Mouse (Mus musculus): ENCODE data around the gene 6030408B16Rik. TPM values are rescaled to one million over a fixed set of nuclear protein-coding genes. Genes with fewer than 3 reads are reported as not detected.

6030408B16Rik gene
- total RNA-seq, 1 experiment, result 0.22 TPM

- no peak for TF ChIP-seq MAFK (IDR thresholded peaks at IDR 0.05; ENCODE audit: insufficient read depth, low read depth, low read length)
- TF ChIP-seq ZC3H11A (IDR thresholded peaks at IDR 0.05; ENCODE audit: borderline replicate concordance, low read depth, low read length), result no peak
- TF ChIP-seq HCFC1 (IDR thresholded peaks at IDR 0.05; ENCODE audit: borderline replicate concordance, insufficient read depth, low read length), result no peak
- TF ChIP-seq ZNF384 (IDR thresholded peaks at IDR 0.05; ENCODE audit: low read depth, low read length), result no peak
- no peak for TF ChIP-seq CHD2 (IDR thresholded peaks at IDR 0.05; ENCODE audit: low read depth, low read length)
- H3K9me3 ChIP-seq (ENCODE audit: control insufficient read depth, insufficient read depth, low read depth, low read length), result no peaks in the 10 kb centered on the region
- H3K4me3 ChIP-seq (ENCODE audit: insufficient read depth in 1 of 2, low read depth in 1 of 2, low read length in 2 of 2, poor library complexity in 1 of 2, severe bottlenecking in 1 of 2), result no peak overlapping the region
- H3K27ac ChIP-seq (ENCODE audit: insufficient read depth, low read depth, low read length, poor library complexity, severe bottlenecking), result no peak overlapping the region
- H3K9ac ChIP-seq (ENCODE audit: insufficient read depth, low read depth, low read length, poor library complexity, severe bottlenecking), result no peak overlapping the region
- in situ Hi-C loops (cut with MboI; ENCODE audit: low sequenced_read_pairs in 2 of 2, unreplicated experiment in 2 of 2), result no loop called here
- no peak for DNase-seq (ENCODE audit: low read depth, low spot score)
- no peaks in the 10 kb centered on the region for H3K36me3 ChIP-seq (ENCODE audit: control insufficient read depth, insufficient read depth, low read length, poor library complexity, severe bottlenecking)
- peaks cover 0 to 4% of the 10 kb centered on the region in 2 experiments; a peak in 1 of 4 replicates for H3K4me1 ChIP-seq (ENCODE audit: control insufficient read depth in 2 of 2, insufficient read depth in 2 of 2, low read length in 2 of 2, poor library complexity in 1 of 2)
Observed at GRCm38 (mm10) chr15:101248029-101248710, 44.8 kb upstream of the 6030408B16Rik start.

- Histone ChIP-seq H3K9ac (ENCODE audit: insufficient read depth, low read depth, low read length, poor library complexity, severe bottlenecking) (no peak overlapping the region), H3K4me3 (ENCODE audit: insufficient read depth in 1 of 2, low read depth in 1 of 2, low read length in 2 of 2, poor library complexity in 1 of 2, severe bottlenecking in 1 of 2) (no peak overlapping the region), H3K4me1 (ENCODE audit: control insufficient read depth in 2 of 2, insufficient read depth in 2 of 2, low read length in 2 of 2, poor library complexity in 1 of 2) (peaks cover 0 to 10% of the 10 kb centered on the region in 2 experiments; a peak in 1 of 4 replicates), H3K27ac (ENCODE audit: insufficient read depth, low read depth, low read length, poor library complexity, severe bottlenecking) (no peak overlapping the region), H3K36me3 (ENCODE audit: control insufficient read depth, insufficient read depth, low read length, poor library complexity, severe bottlenecking) (no peaks in the 10 kb centered on the region), H3K9me3 (ENCODE audit: control insufficient read depth, insufficient read depth, low read depth, low read length) (no peaks in the 10 kb centered on the region)
- DNase-seq (ENCODE audit: low read depth, low spot score), result no peak
- in situ Hi-C loops (cut with MboI; ENCODE audit: low sequenced_read_pairs in 2 of 2, unreplicated experiment in 2 of 2), result no loop called here
- TF ChIP-seq ZC3H11A (IDR thresholded peaks at IDR 0.05; ENCODE audit: borderline replicate concordance, low read depth, low read length) (no peak), CHD2 (IDR thresholded peaks at IDR 0.05; ENCODE audit: low read depth, low read length) (no peak)
Observed at GRCm38 (mm10) chr15:101250220-101250800, 42.7 kb upstream of the 6030408B16Rik start.

- peaks cover 0 to 20% of the 10 kb centered on the region in 2 experiments for H3K4me1 ChIP-seq (ENCODE audit: control insufficient read depth in 2 of 2, insufficient read depth in 2 of 2, low read length in 2 of 2, poor library complexity in 1 of 2)
- no peaks in the 10 kb centered on the region for H3K9me3 ChIP-seq (ENCODE audit: control insufficient read depth, insufficient read depth, low read depth, low read length)
- no peak overlapping the region for H3K27ac ChIP-seq (ENCODE audit: insufficient read depth, low read depth, low read length, poor library complexity, severe bottlenecking)
- in situ Hi-C loops (cut with MboI; ENCODE audit: low sequenced_read_pairs in 2 of 2, unreplicated experiment in 2 of 2), result no loop called here
- H3K9ac ChIP-seq (ENCODE audit: insufficient read depth, low read depth, low read length, poor library complexity, severe bottlenecking), result no peak overlapping the region
- H3K36me3 ChIP-seq (ENCODE audit: control insufficient read depth, insufficient read depth, low read length, poor library complexity, severe bottlenecking), result no peaks in the 10 kb centered on the region
- H3K4me3 ChIP-seq (ENCODE audit: insufficient read depth in 1 of 2, low read depth in 1 of 2, low read length in 2 of 2, poor library complexity in 1 of 2, severe bottlenecking in 1 of 2), result no peak overlapping the region
- TF ChIP-seq MAFK (IDR thresholded peaks at IDR 0.05; ENCODE audit: insufficient read depth, low read depth, low read length) (no peak), HCFC1 (IDR thresholded peaks at IDR 0.05; ENCODE audit: borderline replicate concordance, insufficient read depth, low read length) (no peak), CHD2 (IDR thresholded peaks at IDR 0.05; ENCODE audit: low read depth, low read length) (no peak), ZC3H11A (IDR thresholded peaks at IDR 0.05; ENCODE audit: borderline replicate concordance, low read depth, low read length) (no peak), ZNF384 (IDR thresholded peaks at IDR 0.05; ENCODE audit: low read depth, low read length) (no peak)
- no peak for DNase-seq (ENCODE audit: low read depth, low spot score)
Observed at GRCm38 (mm10) chr15:101251930-101252329, 41.1 kb upstream of the 6030408B16Rik start.

GRCm38 (mm10) chr15:101252614-101253013 lies 40.4 kb upstream of the 6030408B16Rik start:
- Histone ChIP-seq H3K4me1 (ENCODE audit: control insufficient read depth in 2 of 2, insufficient read depth in 2 of 2, low read length in 2 of 2, poor library complexity in 1 of 2) (peaks cover 0 to 22% of the 10 kb centered on the region in 2 experiments), H3K4me3 (ENCODE audit: insufficient read depth in 1 of 2, low read depth in 1 of 2, low read length in 2 of 2, poor library complexity in 1 of 2, severe bottlenecking in 1 of 2) (no peak overlapping the region), H3K9me3 (ENCODE audit: control insufficient read depth, insufficient read depth, low read depth, low read length) (no peaks in the 10 kb centered on the region), H3K9ac (ENCODE audit: insufficient read depth, low read depth, low read length, poor library complexity, severe bottlenecking) (no peak overlapping the region), H3K27ac (ENCODE audit: insufficient read depth, low read depth, low read length, poor library complexity, severe bottlenecking) (no peak overlapping the region), H3K36me3 (ENCODE audit: control insufficient read depth, insufficient read depth, low read length, poor library complexity, severe bottlenecking) (no peaks in the 10 kb centered on the region)
- DNase-seq (ENCODE audit: low read depth, low spot score), result no peak
- in situ Hi-C loops (cut with MboI; ENCODE audit: low sequenced_read_pairs in 2 of 2, unreplicated experiment in 2 of 2), result no loop called here
- TF ChIP-seq HCFC1 (IDR thresholded peaks at IDR 0.05; ENCODE audit: borderline replicate concordance, insufficient read depth, low read length) (no peak), ZC3H11A (IDR thresholded peaks at IDR 0.05; ENCODE audit: borderline replicate concordance, low read depth, low read length) (no peak), CHD2 (IDR thresholded peaks at IDR 0.05; ENCODE audit: low read depth, low read length) (no peak), ZNF384 (IDR thresholded peaks at IDR 0.05; ENCODE audit: low read depth, low read length) (no peak), MAFK (IDR thresholded peaks at IDR 0.05; ENCODE audit: insufficient read depth, low read depth, low read length) (no peak)

Measured in ES-E14 (cell line).